Mouse (Mus musculus): ENCODE measurements around the gene Ctrb1.

DNA sequence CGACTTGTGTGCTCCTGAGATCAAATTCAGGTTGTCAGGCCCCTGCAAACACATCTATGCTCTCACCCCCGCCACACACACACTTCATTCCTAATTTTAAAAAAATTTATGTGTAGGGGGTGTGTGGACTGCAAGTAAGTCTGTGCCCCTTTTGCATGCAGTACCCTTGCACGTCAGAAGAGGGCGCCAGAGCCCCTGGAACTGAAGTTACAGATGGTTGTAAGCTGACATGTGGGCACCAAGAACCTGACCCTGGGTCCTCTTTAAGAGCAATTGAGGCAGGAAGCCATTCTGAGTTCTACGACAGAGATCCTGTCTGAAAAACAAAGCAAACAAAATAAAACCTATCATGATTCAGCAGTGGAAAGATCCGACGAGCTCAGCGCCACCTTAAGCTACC, 14.6 kb downstream of the Ctrb1 start:
- peak; percentile 67 for TF ChIP-seq CTCF (IDR thresholded peaks at IDR 0.05; ENCODE audit: low read depth)
- no peak for TF ChIP-seq EP300 (IDR thresholded peaks at IDR 0.05; ENCODE audit: low read depth)

Measured in liver, postnatal 0 days (tissue).